Mouse (Mus musculus): Measurements from ENCODE around the gene Cltc.
A peak's percentile ranks its signal among the peaks of the same experiment; 100 is the strongest.

The Cltc gene

GRCm38 (mm10) chr11:86680729-86681128 is 76.6 kb downstream of the Cltc start:
- DNase-seq = no peak

- no peak for DNase-seq
These were observed 78.4 kb downstream of the Cltc start for GRCm38 (mm10) chr11:86678957-86679356.

DNA sequence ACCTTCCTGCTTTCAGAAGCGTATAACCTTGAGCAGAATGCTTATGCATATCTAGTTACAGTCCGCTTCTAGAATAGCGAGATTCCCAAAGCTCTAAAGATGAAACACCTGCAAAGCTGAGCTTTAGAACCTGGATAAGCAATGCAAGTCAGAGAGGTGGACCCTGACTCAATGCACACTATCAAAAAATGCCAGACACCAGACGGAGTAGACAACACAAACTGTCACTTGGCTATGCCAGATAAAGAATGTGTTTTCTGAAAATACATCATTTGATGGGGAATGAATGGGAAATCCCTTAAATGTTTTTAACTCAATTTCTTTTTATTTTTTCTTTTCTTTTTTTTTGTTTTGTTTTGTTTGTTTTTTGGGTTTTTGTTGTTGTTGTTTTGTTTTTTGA is 81.8 kb downstream of the Cltc start:
- DNase-seq = no peak

DNA sequence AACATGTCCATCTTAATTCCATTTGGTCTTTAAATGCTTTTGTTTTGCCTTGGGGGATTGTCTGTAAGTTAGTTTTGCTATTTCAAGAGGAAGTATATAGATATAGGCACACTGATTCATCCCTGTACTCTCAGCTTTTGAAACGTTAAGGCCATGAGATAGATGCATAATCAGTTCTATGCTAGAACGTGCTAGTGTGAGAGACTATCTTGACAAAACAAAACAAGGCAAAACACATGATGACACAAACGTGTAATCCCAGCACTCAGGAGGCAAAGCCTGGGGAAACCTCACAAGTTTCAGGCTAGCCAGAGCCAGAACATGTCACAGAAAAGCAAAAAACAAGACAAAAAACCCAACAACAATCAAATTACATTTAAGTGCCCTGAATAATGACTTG is 84.6 kb downstream of the Cltc start:
- no peak for DNase-seq

DNA sequence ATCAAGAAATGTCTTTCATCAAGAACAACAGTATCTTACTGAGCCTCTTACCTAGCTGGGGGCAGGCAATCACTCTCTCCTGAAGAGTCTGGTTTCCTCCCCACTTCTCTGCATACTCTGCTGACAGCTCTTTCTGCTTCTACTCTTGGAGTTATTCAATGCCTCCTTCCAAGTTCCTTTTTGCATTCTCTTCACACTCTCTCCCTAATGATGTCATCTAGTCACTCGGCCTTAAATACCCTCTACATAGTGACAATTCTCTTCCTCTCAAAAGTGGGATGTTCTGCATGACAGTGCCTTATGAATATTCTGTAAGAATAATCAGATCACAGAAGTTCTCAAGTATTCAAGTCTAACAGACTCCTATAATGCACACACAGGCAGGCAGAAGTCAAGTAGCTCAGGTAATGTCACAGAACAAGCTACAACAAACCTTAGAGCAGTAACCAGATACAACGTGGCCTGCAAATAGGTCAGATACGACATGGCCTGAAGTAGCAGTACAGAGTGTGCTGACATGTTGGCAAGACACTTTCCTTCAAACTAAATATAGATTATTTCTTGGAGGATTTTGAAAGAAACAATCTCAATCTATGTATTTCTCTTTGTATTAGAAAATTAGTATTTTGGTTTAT is 86.2 kb downstream of the Cltc start:
- DNase-seq = peak; percentile 43

GRCm38 (mm10) chr11:86668169-86668568 is 89.2 kb downstream of the Cltc start:
- DNase-seq = no peak

- no peak for DNase-seq
These were observed 89.8 kb downstream of the Cltc start for GRCm38 (mm10) chr11:86667553-86667952.

DNA sequence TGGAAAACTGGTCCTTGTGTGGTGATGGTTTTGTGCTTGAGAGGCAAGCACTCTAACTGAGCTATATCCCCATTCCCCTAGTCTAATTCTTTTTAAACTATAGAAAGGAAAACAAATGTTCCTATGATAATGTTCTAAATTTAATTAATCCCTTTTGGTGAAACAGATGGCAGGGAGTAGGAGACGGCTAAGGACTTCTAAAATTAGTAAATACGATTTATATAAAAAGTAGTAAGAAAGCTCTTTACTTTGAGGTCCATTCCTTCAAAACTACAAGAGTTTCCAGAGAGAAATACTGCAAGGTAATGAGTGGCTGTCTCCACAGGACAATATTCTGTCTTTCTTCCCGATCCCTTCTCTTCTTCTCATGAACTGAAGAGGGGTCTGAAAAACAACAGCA is 93.0 kb downstream of the Cltc start:
- no peak for DNase-seq

- no peak for DNase-seq
These were observed 93.4 kb downstream of the Cltc start for GRCm38 (mm10) chr11:86663977-86664376.

GRCm38 (mm10) chr11:86662986-86663895 is 94.1 kb downstream of the Cltc start:
- DNase-seq = no peak

DNA sequence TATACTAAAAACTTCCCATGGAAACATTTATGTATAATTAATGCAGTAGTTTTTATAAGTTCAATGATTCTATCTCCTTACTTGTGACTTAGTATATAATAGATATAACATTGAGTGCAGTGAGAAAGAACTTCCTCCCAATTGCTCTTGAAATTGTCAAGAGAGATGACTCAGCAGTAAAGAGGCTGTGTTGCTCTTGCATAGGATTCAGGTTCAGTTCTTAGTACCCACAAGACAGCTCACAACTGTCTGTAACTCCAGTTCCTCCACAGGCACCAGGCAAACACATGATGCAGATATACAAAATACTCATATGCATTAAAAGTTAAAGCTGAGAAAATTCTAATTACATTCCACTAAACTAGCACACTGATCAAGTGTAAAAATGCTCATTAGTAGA is 99.5 kb downstream of the Cltc start:
- no peak for DNase-seq

DNA sequence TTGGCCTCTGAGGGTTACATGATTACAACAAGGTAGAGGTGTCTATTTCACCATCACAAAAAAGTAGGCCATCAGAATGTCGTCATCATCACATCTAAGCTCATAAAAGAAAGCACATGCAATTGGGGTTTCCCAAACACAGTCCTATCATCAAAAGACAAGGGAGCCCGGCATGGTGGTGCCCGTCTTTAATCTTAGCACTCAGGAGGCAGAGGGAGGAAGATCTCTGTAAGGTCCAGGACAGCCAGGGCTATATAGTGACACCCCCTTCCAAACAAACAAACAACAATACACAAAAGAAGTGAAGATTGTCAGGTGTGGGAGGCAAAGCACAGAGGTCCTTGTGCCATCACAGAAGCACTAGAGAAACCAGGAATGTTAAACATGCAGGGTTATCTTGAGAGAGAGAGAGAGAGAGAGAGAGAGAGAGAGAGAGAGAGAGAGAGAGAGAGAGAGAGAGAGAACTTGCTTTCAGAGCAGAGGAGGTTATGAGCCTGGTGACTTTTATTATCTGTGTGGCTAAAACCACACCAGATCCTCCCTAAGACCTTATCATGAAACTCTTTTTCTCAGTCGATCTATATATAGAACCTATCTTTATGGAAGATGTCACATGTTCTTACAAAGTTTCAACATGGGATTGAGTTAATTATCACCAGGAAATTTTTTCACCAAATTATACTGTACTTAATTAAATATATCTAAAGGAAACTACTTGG is 100.4 kb downstream of the Cltc start:
- no peak for DNase-seq

DNA sequence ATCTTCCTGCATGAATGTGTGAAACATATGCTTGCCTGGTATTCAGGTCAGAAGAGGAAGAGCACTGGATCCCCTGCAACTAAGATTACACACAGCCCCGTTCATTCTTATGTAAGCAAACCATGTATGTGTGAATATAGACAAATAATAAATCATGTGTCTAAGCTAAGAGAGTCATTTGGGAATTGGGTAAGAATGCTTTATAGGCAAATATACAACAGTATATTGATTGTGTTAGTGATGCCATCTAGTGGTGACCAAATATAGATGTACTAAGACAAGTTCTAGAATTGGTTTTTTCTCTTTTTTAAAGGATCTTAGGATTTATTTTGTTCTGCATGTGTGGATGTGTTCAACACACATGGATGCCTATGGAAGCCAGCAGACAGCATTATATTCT is 101.7 kb downstream of the Cltc start:
- no peak for DNase-seq

DNA sequence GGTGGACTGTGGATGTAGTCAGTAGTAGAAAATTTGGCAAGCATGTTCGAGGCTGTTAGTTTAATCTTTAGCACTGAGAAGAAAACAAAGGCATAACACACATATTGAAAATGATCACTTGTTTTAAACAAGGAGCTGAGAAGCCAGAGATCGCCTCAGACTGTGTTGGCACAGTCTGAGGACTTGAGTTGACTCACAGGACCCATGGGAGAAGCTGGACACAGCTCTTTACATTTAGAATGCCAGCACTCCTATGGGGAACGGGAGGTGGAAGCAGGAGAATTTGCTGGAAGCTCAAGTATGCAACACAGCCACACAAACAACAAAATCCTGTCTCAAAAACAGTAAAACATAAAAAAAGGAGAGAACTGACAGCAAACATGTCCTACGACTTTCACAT is 103.3 kb downstream of the Cltc start:
- no peak for DNase-seq

GRCm38 (mm10) chr11:86653446-86653845 is 103.9 kb downstream of the Cltc start:
- DNase-seq = peak; percentile 32

DNA sequence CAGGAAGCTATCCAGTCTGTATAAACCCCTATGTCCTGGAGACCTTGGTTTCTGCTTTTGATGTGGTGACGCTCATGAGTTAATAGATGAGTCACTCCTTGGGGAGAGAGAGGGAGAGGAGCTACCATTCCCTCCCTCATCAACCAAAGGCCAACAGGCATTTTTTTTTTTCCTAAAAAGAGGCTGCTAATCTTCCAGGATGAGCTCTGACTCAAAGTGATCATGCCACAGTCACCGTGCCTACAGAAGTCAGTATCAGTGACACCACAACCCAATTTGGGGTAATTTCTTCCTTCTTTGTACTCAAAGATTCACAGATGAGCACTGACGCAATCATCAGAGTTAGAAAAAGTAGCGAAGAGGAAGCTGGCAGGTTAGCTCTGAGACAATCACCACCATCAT is 104.8 kb downstream of the Cltc start:
- no peak for DNase-seq

GRCm38 (mm10) chr11:86650676-86651075 is 106.7 kb downstream of the Cltc start:
- DNase-seq = no peak

DNA sequence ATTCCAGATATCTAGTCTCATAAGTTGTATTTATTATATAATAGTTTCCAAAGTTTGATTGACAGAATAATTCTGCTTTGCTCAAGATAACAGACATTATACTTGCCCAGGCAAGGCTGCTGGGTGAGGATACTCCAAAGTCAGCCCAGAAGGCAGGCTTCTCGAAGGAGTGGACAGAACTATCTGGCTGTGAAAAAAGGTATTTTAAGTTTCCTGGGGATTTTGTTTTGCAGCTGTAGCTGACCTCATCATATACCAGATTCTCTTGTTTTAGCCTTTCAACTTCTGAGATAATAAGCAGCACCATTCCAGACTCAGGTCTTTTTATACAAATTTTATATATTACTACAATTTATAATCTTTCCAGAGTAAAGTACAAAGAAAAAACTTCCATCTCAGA is 107.8 kb downstream of the Cltc start:
- no peak for DNase-seq

- no peak for DNase-seq
These were observed 109.5 kb downstream of the Cltc start for GRCm38 (mm10) chr11:86647706-86648447.

DNA sequence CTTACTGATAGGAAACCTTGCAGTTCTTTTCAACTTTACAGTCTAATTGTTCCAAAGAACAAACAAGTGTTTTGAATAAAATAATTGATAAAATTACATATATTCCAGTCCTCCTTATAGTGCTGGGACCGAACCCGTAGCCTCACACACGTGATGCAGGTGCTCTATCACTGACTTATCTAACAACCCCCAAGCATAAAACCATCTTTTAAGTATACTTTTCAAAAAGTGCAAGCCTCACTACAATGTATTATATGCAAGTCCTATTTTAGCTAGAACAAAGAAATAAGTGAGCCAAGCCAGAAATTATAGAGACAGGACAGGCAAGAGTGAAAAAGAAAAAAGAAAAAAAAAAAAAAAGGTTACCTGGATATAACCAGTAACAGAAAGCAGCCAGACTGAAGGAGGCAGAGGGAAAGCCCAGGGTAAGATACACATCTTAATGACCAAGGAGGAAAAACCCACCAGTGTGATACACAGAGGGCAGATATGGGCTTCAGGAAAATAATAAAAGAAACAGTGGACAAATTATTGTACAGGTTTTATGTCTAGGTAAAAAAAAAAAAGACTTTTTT is 110.4 kb downstream of the Cltc start:
- DNase-seq = no peak

GRCm38 (mm10) chr11:86646136-86646834 is 111.1 kb downstream of the Cltc start:
- DNase-seq = peak; percentile 32

DNA sequence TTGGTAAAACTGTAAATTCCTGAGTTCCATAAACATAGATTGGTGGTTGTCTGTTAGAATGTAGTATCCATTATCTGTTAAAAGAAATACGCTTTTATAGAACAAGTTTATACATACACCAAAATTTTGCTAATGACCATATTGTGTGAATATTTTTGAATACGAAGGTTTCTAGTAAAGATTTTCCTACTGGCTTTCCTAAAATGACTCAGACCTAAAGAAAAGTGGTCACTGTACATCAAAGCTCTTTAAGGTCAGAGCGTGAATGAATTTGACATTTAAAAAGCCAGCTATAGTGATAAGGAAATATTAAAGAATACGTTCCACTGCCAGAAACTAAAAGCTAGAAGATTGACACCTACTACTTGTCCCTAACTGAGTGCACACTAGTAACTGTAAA is 112.8 kb downstream of the Cltc start:
- DNase-seq = no peak
